Mouse (Mus musculus) forebrain, embryonic 15.5 days (tissue): Measurements from ENCODE around the gene 2010300C02Rik. TPM values are rescaled to one million over a fixed set of nuclear protein-coding genes. Genes with fewer than 3 reads are reported as not detected.

Experiments used
- ATAC-seq: fragments of 200-750 bp; cut with Nextera tagmentation; replicated peaks from 2 replicates; pipeline ENCODE4 v1.8.0; 2017; ENCODE audit warnings: mild to moderate bottlenecking, moderate TSS enrichment, moderate library complexity
- H3K27ac ChIP-seq: fragments of 300-500 bp; sonication (generic); replicated peaks from 2 replicates; pipeline ENCODE4 v1.5.1; 2015; ENCODE audit warnings: mild to moderate bottlenecking, inconsistent platforms
- H3K27me3 ChIP-seq: fragments of 300-500 bp; sonication (generic); 2 replicates; pipeline ENCODE4 v1.6.1; 2015; ENCODE audit warnings: inconsistent platforms
- H3K36me3 ChIP-seq: fragments of 300-500 bp; sonication (generic); 2 replicates; pipeline ENCODE4 v1.6.1; 2015; ENCODE audit warnings: mild to moderate bottlenecking, inconsistent platforms
- H3K4me1 ChIP-seq: fragments of 300-500 bp; sonication (generic); 2 replicates; pipeline ENCODE4 v1.6.1; 2015; ENCODE audit warnings: inconsistent platforms
- H3K4me2 ChIP-seq: fragments of 300-500 bp; sonication (generic); replicated peaks from 2 replicates; pipeline ENCODE4 v1.6.1; 2015; ENCODE audit warnings: mild to moderate bottlenecking, inconsistent platforms
- H3K4me3 ChIP-seq: fragments of 300-500 bp; sonication (generic); 2 replicates; pipeline ENCODE4 v1.5.1; 2015; ENCODE audit warnings: mild to moderate bottlenecking, inconsistent platforms
- H3K9ac ChIP-seq: fragments of 300-500 bp; sonication (generic); replicated peaks from 2 replicates; pipeline ENCODE4 v1.6.1; 2015; ENCODE audit warnings: mild to moderate bottlenecking, inconsistent platforms
- H3K9me3 ChIP-seq: fragments of 300-500 bp; sonication (generic); 2 replicates; pipeline ENCODE4 v1.6.1; 2016; ENCODE audit warnings: inconsistent platforms
- WGBS: fragments of 180-500 bp; shearing (Covaris S2); methylation state at CpG from one replicate; pipeline ENCODE4 v1.1.7; 2015; ENCODE audit warnings: mixed read lengths; 5-methylcytosine and 5-hydroxymethylcytosine counted together
- polyA plus RNA-seq: library from polyadenylated mRNA; unstranded; fragments of >200 nt; fragmentation: Nextera tagmentation; extraction: Ambion mirVana; gene quantifications from 2 replicates; pipeline ENCODE4 v1.2.1, GENCODE M21; 2015

Gene 2010300C02Rik
- polyA plus RNA-seq, 1 experiment from 2014 or later, result 2.9 TPM

DNA sequence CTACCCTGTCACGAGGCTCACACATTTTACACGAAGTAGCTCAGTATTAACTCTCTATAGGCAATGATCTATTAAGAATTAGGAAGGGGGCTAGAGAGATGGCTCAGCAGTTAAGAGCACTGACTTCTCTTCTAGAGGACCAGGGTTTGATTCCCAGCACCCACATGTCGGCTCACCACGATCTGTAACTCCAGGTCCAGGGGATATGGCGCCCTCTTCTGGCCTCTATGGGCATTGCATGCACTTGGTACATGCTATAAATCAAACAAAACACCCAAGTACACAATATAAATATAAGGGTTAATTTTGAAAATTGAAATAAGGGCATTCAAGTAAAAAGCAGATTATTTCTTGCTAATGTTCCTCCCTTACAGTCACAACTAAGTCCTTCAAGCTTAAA lies 65.9 kb downstream of the 2010300C02Rik start:
- Histone ChIP-seq H3K4me1 (no peaks in the 10 kb centered on the region), H3K9me3 (no peaks in the 10 kb centered on the region), H3K27me3 (no peaks in the 10 kb centered on the region), H3K27ac (no peak overlapping the region), H3K9ac (no peak overlapping the region), H3K4me2 (no peak overlapping the region), H3K36me3 (no peaks in the 10 kb centered on the region), H3K4me3 (no peak overlapping the region)
- WGBS, result 80% methylated on average over 5 of the region's 5 CpGs
- ATAC-seq, result no peak

GRCm38 (mm10) chr1:37647066-37647465 lies 72.8 kb downstream of the 2010300C02Rik start:
- Histone ChIP-seq H3K4me3 (no peak overlapping the region), H3K9me3 (no peaks in the 10 kb centered on the region), H3K36me3 (no peaks in the 10 kb centered on the region), H3K9ac (no peak overlapping the region), H3K4me1 (no peaks in the 10 kb centered on the region), H3K27ac (no peak overlapping the region), H3K27me3 (no peaks in the 10 kb centered on the region), H3K4me2 (no peak overlapping the region)
- 89% methylated on average over 10 of the region's 10 CpGs for WGBS
- no peak for ATAC-seq

DNA sequence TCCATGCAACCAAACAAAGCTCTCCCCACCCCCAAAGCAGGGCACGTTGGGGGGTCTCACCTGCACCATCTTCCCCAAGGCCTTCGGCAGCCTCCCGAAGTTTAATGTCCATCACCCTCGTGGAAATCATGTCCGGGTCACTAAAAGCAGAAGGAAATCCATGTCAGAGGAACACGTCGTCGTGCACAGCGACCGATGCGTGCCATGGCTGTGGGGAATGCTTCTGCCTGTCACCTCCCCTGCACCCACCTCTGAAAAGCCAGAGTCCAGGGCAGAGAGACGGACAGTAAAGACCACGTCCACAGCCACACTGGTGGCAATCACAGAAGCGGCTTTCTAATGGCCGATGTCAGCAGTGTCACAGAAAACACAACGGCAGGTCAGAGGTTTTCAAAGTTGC lies 75.4 kb downstream of the 2010300C02Rik start:
- Histone ChIP-seq H3K9me3 (no peaks in the 10 kb centered on the region), H3K27ac (no peak overlapping the region), H3K36me3 (no peaks in the 10 kb centered on the region), H3K4me1 (no peaks in the 10 kb centered on the region), H3K4me3 (no peak overlapping the region), H3K9ac (no peak overlapping the region), H3K4me2 (no peak overlapping the region), H3K27me3 (no peaks in the 10 kb centered on the region)
- ATAC-seq, result no peak
- 88% methylated on average over 16 of the region's 16 CpGs for WGBS

DNA sequence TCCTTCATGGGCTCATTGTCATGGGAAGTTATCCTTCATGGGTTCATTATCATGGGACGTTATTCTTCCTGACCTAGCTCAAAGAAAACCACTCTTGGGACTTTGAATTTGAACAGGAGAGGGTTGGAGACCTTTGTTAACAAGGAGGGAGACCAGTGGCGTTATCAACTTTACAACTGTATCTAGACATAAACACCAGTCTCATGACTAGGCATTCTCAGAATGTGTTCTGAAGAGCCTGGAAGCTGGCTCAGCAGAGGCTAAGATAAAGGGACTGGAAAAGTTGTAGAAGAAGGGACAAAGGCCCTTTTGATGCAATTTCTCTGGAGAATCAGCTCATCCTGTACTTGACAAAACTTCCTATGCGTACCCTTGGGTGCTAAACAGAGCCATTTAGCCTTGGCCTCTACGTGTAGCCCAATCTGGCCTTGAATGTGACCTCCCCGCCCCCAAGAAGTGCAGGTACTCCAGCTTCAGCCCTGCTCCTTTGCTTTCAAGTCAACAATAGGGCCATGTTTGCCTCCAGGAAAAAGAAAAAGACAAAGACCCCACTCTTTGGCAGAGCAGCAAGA lies 76.0 kb downstream of the 2010300C02Rik start:
- H3K27me3 ChIP-seq, result no peaks in the 10 kb centered on the region
- H3K4me2 ChIP-seq, result no peak overlapping the region
- H3K27ac ChIP-seq, result no peak overlapping the region
- H3K4me3 ChIP-seq, result no peak overlapping the region
- H3K36me3 ChIP-seq, result no peaks in the 10 kb centered on the region
- no peak overlapping the region for H3K9ac ChIP-seq
- ATAC-seq, result no peak
- H3K4me1 ChIP-seq, result no peaks in the 10 kb centered on the region
- H3K9me3 ChIP-seq, result no peaks in the 10 kb centered on the region
- 89% methylated on average over 5 of the region's 5 CpGs for WGBS

- no peak overlapping the region for H3K4me3 ChIP-seq
- H3K36me3 ChIP-seq, result no peaks in the 10 kb centered on the region
- H3K9ac ChIP-seq, result no peak overlapping the region
- no peak overlapping the region for H3K27ac ChIP-seq
- whole genome bisulfite sequencing, result 88% methylated on average over 11 of the region's 11 CpGs
- H3K27me3 ChIP-seq, result no peaks in the 10 kb centered on the region
- no peak overlapping the region for H3K4me2 ChIP-seq
- no peaks in the 10 kb centered on the region for H3K9me3 ChIP-seq
- no peak for ATAC-seq
- H3K4me1 ChIP-seq, result no peaks in the 10 kb centered on the region
Measured at GRCm38 (mm10) chr1:37641361-37641760, 78.5 kb downstream of the 2010300C02Rik start.

- no peaks in the 10 kb centered on the region for H3K36me3 ChIP-seq
- H3K4me1 ChIP-seq, result no peaks in the 10 kb centered on the region
- no peaks in the 10 kb centered on the region for H3K27me3 ChIP-seq
- H3K4me2 ChIP-seq, result no peak overlapping the region
- H3K4me3 ChIP-seq, result no peak overlapping the region
- no peak overlapping the region for H3K9ac ChIP-seq
- 28% methylated on average over 10 of the region's 10 CpGs for WGBS
- H3K27ac ChIP-seq, result no peak overlapping the region
- ATAC-seq, result peak; percentile 72
- no peaks in the 10 kb centered on the region for H3K9me3 ChIP-seq
Measured at GRCm38 (mm10) chr1:37639101-37639500, 80.8 kb downstream of the 2010300C02Rik start.

DNA sequence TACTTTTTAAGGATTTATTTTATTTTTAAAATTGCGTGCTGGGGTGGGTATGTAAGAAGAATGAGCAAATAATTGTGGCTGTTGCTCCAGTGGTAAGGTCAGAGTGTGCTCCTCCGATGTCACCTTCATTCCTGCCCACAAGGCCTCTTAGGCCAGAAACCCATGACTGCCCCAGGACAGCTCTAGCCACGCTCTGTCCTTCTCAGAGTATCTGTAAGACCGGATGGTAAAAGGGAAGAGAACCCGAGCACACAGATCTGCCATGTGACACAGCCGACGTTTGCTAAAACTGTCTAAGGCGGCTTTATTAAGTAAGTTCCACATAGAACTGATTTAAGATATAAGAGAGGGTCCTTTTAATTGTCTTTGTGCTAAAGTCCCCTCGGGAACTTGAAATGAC lies 81.3 kb downstream of the 2010300C02Rik start:
- 92% methylated on average over 9 of the region's 9 CpGs for WGBS
- H3K27me3 ChIP-seq, result no peaks in the 10 kb centered on the region
- H3K27ac ChIP-seq, result no peak overlapping the region
- H3K4me2 ChIP-seq, result no peak overlapping the region
- no peaks in the 10 kb centered on the region for H3K9me3 ChIP-seq
- no peaks in the 10 kb centered on the region for H3K4me1 ChIP-seq
- no peaks in the 10 kb centered on the region for H3K36me3 ChIP-seq
- H3K4me3 ChIP-seq, result no peak overlapping the region
- ATAC-seq, result no peak
- H3K9ac ChIP-seq, result no peak overlapping the region

DNA sequence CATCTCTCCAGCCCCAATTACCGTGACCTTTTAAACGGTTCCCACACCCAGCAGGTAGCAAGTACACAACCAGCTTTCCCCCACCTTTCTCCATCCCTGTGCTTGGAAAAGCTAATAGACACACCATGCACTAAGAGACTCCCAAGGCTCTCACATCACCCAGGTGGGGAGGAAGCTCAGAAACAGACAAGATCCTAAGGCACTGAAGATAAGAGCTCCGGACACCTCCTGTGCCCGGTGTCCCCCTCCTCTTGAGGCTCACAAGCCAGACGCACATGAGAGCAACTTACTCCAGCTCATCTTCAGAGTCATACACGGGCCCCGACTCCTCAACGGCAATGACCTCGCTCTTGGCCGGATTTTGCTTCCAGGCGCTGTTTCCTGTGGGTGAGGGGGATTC lies 82.3 kb downstream of the 2010300C02Rik start:
- no peaks in the 10 kb centered on the region for H3K9me3 ChIP-seq
- H3K4me3 ChIP-seq, result no peak overlapping the region
- H3K4me1 ChIP-seq, result no peaks in the 10 kb centered on the region
- no peaks in the 10 kb centered on the region for H3K27me3 ChIP-seq
- no peak for ATAC-seq
- no peak overlapping the region for H3K9ac ChIP-seq
- H3K27ac ChIP-seq, result no peak overlapping the region
- 83% methylated on average over 11 of the region's 11 CpGs for WGBS
- no peak overlapping the region for H3K4me2 ChIP-seq
- no peaks in the 10 kb centered on the region for H3K36me3 ChIP-seq

GRCm38 (mm10) chr1:37636824-37637223 lies 83.1 kb downstream of the 2010300C02Rik start:
- Histone ChIP-seq H3K36me3 (no peaks in the 10 kb centered on the region), H3K9ac (no peak overlapping the region), H3K4me1 (no peaks in the 10 kb centered on the region), H3K27me3 (no peaks in the 10 kb centered on the region), H3K4me2 (no peak overlapping the region), H3K9me3 (no peaks in the 10 kb centered on the region), H3K27ac (no peak overlapping the region), H3K4me3 (no peak overlapping the region)
- ATAC-seq, result no peak
- WGBS, result 80% methylated on average over 5 of the region's 5 CpGs

- no peak for ATAC-seq
- Histone ChIP-seq H3K9ac (no peak overlapping the region), H3K4me2 (no peak overlapping the region), H3K27me3 (no peaks in the 10 kb centered on the region), H3K36me3 (no peaks in the 10 kb centered on the region), H3K27ac (no peak overlapping the region), H3K4me1 (no peaks in the 10 kb centered on the region), H3K4me3 (no peak overlapping the region), H3K9me3 (no peaks in the 10 kb centered on the region)
- WGBS, result 37% methylated on average over 2 of the region's 2 CpGs
Measured at GRCm38 (mm10) chr1:37636169-37636568, 83.7 kb downstream of the 2010300C02Rik start.

DNA sequence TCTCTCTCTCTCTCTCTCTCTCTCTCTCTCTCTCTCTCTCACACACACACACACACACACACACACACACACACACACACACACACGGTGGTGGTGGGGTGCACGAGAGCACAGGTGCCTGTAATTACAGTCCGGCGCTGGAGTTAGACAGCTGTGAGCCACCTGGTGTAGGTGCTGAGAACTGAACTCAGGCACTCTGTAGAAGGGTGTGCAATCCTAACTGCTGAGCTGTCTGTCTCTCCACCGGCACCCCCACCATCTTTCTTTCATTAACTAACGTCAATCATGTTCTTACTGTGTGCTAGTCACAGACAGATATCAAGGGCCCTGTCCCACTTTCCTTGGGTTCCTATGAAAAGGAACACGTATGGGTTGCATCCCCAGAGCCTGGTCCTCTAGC lies 84.2 kb downstream of the 2010300C02Rik start:
- no peaks in the 10 kb centered on the region for H3K27me3 ChIP-seq
- H3K9ac ChIP-seq, result no peak overlapping the region
- no peaks in the 10 kb centered on the region for H3K36me3 ChIP-seq
- no peak overlapping the region for H3K4me3 ChIP-seq
- H3K4me1 ChIP-seq, result no peaks in the 10 kb centered on the region
- ATAC-seq, result no peak
- 78% methylated on average over 7 of the region's 7 CpGs for WGBS
- H3K9me3 ChIP-seq, result no peaks in the 10 kb centered on the region
- no peak overlapping the region for H3K4me2 ChIP-seq
- no peak overlapping the region for H3K27ac ChIP-seq

GRCm38 (mm10) chr1:37634658-37635057 lies 85.2 kb downstream of the 2010300C02Rik start:
- no peak overlapping the region for H3K4me3 ChIP-seq
- no peaks in the 10 kb centered on the region for H3K36me3 ChIP-seq
- H3K27ac ChIP-seq, result no peak overlapping the region
- H3K9me3 ChIP-seq, result no peaks in the 10 kb centered on the region
- no peaks in the 10 kb centered on the region for H3K4me1 ChIP-seq
- H3K27me3 ChIP-seq, result no peaks in the 10 kb centered on the region
- WGBS, result 34% methylated on average over 4 of the region's 4 CpGs
- ATAC-seq, result no peak
- H3K9ac ChIP-seq, result no peak overlapping the region
- H3K4me2 ChIP-seq, result no peak overlapping the region

DNA sequence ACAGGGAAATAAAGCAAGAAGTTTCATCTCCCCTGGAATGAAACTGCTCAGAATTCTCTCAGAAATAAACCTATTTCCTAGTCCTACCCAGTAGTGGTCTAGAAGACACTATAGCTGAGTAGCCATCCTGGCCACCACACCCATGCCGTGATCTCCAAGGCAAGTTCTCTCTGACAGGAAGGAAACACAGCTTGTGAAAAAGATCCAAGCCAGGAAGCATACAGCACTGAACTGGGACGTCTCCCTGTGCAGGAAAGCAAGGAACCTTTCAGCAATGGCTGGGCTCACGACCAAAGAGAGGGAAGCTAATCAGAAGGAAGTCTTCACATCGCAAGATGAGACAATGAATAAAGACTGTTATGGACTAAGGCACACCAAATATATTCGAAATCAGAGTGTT lies 86.4 kb downstream of the 2010300C02Rik start:
- Histone ChIP-seq H3K36me3 (no peaks in the 10 kb centered on the region), H3K4me3 (no peak overlapping the region), H3K27ac (no peak overlapping the region), H3K4me2 (no peak overlapping the region), H3K27me3 (no peaks in the 10 kb centered on the region), H3K9me3 (no peaks in the 10 kb centered on the region), H3K4me1 (peaks cover 1% of the 10 kb centered on the region; the same call in 1 of the 2 replicates), H3K9ac (no peak overlapping the region)
- no peak for ATAC-seq
- WGBS, result 73% methylated on average over 5 of the region's 5 CpGs
